Mouse (Mus musculus) hematopoietic stem cell, adult 5-6 weeks (primary cell): ENCODE data around the gene Slc25a13. TPM values are rescaled to one million over a fixed set of nuclear protein-coding genes. Genes with fewer than 3 reads are reported as not detected.

Experiments
- ATAC-seq, 2 experiments: fragments of 125-278 bp in 1 of 2; replicated peaks in 1 of 2; 2 replicates each; pipeline ENCODE4 v1.8.0; 2016 to 2017; ENCODE audit warnings: inconsistent platforms in 2 of 2, mild to moderate bottlenecking in 2 of 2, moderate number of reproducible peaks in 2 of 2, low read depth in 1 of 2, moderate TSS enrichment in 1 of 2; ENCODE audit not compliant: low FRiP score in 2 of 2, poor library complexity in 2 of 2, severe bottlenecking in 2 of 2, insufficient read depth in 1 of 2, low TSS enrichment in 1 of 2
- total RNA-seq: library from RNA; stranded (forward); fragments of 172-1452, 232-1000 nt; gene quantifications from 2 replicates; pipeline ENCODE4 v1.2.3, GENCODE M21; 2017

Slc25a13 gene
- 32.8 and 37.0 TPM in 2 replicates for total RNA-seq

DNA sequence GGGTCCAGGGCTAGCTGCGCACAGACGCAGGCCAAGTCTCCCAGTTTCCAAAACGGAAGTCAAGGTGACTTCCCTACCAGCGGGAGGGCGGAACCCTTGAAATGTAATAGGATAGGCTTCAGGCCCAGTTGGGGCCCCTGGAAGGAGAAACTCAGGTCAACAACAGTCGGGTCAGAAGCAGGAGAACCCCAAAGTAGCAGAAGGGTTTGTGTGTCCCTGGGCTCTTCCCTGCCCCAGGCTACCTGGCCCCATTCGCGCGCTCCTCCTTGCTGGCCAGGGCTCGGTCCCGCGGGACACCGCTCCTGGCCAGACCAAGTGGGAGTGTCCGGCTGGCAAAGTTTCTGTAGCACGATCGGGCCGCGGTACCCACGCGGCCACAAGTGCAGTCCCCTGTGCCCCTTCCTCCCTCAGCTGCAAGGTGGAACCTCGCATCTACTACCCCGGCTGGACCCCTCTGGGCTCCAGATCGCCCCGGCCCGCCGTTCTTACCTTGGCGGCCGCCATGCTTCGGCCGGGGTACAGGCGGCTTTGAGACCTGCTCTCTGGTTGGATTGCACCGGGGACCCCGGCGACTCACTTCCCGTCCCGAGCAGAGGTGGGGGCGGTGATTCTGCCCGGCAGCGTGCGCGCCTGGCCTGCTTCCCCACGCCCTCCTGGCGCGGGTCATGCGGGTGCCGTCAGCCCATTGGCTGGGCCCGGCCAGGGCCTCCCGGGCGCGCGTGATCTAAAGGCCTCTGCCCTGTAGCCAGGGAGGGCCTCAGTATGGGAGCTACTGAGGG lies at the start of gene Slc25a13:
Slc25a13 (minus strand) TSS at position 667 of the 779 bp plus-strand sequence.
- peak; percentile 92 to 95 for ATAC-seq

DNA sequence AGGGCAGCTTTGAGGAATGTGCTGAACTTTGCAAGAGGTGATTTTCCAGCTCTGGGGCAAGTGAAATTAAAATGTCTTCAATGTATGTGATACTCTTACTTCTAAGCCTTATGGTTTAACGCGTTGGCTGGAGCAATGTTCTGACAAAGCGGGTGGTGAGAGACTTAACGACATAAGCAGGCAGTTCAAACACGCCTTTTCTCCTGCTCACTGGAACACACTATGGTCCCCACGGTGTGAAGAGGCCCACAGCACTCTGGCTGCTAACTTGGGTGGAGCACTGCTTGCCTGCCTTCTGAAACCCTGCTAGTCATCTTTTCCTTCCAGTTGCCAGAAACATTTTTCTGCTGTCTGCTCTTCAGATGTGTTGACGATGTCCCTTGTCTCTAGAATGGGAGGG lies 48.8 kb upstream of the Slc25a13 start:
- ATAC-seq = no peak

DNA sequence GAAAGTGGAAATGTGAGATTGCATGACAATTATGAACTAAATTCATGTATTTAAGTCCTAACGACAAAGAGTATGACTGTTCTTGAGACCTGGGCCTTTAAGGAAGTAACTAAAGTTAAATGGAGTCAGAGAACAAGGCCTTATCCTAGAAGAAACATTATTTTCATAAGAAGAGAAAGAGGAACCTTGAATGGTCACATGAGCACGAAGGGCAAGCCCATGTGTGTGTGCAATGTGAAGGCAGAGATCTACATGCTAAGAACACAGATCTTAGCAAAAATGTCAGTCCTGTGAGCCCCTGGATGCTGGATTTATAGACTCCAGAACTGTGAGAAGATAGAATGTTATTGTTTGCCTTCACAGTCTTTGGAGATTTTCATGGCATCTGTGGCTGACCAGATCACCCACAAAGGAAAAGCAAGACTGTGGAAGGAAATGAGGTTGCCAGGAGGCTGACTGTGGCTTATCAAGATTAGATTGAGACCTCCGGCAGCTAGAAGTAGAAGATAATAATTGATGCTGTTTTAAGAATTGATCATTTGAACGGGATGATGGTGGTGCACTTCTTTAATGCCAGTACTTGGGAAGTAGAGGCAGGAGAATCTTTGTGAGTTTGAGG lies 46.4 kb upstream of the Slc25a13 start:
- ATAC-seq = peak; percentile 81

- no peak for ATAC-seq
Observed at GRCm38 (mm10) chr6:6260917-6261316, 43.9 kb upstream of the Slc25a13 start.

DNA sequence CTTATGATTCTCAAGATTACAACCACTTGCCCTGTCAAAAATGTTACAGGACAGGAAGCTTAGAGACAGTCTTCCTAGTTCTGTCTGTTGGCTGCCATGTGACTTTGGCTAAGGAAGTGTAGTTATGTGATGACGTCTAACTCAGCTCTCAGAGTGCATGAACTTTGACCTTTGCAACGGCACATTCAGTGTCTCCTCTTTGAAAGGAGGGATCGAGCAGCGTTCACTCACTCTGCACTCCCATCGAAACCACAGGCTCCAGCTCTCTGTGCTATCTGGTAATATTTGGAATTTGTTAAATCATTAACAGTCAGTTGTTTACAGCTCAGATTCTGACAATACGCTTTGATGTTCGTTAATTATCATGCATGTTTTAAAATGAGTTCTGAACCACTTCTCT lies 31.5 kb upstream of the Slc25a13 start:
- ATAC-seq = no peak

GRCm38 (mm10) chr6:6243828-6244227 lies 26.9 kb upstream of the Slc25a13 start:
- ATAC-seq = no peak

DNA sequence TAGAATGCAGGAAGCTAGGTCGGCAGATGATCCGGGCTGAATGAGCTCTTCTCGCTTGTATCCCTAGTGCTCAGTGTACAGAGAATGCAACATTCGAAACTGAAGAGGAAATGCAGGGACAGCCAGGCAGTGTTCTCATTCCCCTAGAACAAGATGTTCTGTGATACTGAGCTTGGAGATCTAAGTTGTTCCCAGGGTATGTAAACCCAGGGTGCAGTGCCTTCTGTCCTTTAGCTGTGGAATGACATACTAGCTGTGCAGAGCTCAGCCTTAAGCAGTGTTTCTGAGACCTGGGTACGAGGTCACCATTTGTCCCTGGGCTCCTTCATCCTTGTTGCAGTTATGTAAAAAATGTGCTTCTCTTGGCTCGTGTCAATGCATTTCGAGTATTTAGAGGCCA lies 25.1 kb upstream of the Slc25a13 start:
- ATAC-seq = no peak

- ATAC-seq = no peak
Observed at GRCm38 (mm10) chr6:6236788-6237298, 19.9 kb upstream of the Slc25a13 start.

DNA sequence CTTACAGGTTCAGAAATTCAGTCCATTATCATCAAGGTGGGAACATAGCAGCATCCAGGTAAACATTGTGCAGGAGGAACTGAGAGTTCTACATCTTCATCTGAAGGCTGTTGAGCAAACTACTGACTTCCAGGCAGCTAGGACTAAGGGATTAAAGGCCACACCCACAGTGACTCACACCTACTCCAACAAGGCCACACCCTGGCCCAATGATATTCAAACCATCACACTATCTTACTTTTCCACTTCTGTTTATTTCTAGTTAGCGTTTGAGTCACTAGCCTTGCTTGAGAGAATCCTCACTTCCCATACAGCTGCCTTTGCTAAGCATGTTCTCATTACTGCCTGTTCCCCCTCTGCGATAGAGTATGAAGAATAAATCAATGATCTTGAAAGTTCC lies 13.3 kb upstream of the Slc25a13 start:
- no peak for ATAC-seq

- ATAC-seq = no peak
Observed at GRCm38 (mm10) chr6:6222721-6223120, 5.7 kb upstream of the Slc25a13 start.

GRCm38 (mm10) chr6:6220574-6220973 lies 3.6 kb upstream of the Slc25a13 start:
- ATAC-seq = no peak

- no peak for ATAC-seq
Observed at GRCm38 (mm10) chr6:6219661-6220370, 2.8 kb upstream of the Slc25a13 start.

GRCm38 (mm10) chr6:6217286-6217625 lies 283 bp upstream of the Slc25a13 start:
- ATAC-seq = no peak

DNA sequence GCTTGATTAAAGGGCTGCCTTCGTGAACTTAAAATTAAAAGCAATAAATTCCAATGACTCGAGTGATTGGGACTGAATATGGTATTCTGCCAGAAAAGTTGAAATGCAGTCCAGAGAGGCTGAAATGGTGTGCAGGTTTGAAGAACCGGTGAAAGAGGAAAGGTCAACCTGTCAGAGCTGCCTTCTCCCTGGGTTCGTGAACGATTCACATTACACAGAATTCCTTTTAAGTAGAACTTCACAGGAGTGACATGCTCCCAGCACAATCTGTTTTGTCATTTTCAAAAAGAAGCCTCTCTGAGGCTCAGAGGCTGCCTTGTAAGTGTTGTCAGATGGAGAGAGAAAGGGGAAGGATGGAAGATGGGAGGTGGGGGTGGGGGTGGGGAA lies 860 bp downstream of the Slc25a13 start:
- ATAC-seq = no peak

DNA sequence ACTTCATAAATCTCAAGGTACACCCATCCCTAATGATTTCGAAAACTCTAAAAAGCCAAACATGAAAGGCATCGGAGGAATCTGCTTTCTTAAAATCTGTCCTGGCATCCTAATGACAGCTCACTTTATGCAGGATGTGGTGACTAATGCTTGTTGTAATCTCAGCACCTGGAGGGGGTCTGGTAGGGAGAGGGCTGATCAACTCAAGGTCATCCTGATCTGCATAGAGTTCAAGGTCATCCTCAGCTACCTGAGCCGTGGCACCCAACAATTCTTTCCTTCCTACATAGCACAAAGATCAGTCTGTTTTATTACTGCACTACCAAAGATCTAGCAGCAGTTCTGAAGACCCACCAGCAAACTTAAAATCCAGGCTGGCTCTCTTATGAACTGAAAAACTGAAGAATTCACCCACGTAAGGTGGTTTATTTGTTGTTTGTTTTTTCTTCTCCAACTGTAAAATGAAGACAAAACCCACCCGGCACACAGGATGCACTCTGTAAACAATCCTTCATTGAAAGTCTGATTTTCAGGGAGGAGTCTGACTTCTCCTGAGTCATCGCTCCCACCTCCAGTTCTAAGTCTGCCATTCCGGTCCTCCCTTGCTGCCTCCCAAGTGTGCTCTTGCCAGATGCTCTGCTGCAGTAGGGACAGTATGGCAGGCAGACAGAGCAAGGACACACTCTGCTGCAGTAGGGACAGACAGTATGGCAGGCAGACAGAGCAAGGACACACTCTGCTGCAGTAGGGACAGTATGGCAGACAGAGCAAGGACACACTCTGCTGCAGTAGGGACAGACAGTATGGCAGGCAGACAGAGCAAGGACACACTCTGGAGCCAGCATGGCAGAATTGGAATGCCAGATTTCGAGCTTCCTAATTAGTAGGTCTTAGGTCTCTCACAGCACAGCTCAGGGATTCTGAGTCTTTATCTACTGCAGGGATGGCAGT lies 4.3 kb downstream of the Slc25a13 start:
- no peak for ATAC-seq

DNA sequence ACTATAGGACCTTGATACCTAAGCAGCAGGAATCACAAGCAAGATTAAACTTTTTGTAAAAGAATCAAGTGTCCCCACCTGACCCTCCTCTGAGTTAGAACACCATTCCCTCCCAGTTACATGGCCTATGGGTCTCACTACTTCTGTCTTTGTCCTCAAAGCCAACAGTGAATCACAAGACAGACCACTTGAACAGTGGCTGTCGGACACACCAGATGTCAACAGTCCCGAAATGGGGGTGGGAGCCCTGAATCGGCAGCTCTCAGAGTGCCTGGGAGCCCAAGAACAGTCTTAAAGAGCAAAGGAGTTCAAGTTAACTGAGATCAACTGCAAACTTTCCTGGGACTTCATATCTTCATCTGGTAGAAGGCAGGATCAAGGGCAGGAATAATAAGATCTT lies 5.0 kb downstream of the Slc25a13 start:
- ATAC-seq = no peak

DNA sequence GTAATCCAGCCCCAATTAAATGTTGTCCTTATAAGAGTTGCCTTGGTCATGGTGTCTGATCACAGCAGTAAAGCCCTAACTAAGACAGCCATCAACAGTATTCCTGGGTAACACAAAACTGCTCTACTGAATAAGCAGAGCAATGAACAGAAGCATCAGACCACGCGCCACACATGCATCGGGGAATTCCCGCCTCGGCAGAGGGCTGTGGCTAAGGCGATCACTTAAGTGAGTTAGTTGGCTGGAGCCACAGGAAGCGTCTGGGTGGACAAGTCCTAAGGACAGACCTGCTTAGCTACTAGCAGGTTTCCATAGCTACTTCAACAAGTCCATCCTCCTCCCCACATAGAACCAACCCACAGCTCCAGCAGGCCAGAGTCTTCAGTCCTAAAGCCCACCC lies 6.3 kb downstream of the Slc25a13 start:
- ATAC-seq = no peak
